Mouse (Mus musculus): ENCODE measurements at regions not wholly inside any gene's neighbourhood (a gene's known extent, or its start where the extent isn't known, plus 50 kb on each side); places are given as distances from the start of the nearest gene placed in this dataset.

DNA sequence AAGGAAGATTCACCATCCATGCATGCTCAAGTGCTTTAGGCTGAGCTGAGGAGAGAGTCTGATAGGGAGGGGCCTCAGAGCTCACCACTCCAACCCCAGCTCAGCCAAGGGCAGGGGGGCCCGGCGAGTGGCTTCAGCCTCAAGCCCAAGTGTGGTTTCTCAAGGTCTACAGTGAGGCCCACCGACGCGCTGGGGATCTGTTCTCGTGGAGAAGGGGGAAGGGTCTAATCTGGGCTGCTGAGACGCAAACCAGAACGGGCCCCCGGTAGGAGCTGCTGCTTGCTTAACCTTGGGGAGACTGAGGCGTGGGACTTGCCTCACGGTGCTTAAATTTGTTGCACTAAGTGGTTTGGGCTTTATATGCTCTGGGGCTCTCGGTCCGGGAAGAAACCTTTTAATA is 70.9 kb downstream of the Asb1 start:
- no peak for DNase-seq

DNA sequence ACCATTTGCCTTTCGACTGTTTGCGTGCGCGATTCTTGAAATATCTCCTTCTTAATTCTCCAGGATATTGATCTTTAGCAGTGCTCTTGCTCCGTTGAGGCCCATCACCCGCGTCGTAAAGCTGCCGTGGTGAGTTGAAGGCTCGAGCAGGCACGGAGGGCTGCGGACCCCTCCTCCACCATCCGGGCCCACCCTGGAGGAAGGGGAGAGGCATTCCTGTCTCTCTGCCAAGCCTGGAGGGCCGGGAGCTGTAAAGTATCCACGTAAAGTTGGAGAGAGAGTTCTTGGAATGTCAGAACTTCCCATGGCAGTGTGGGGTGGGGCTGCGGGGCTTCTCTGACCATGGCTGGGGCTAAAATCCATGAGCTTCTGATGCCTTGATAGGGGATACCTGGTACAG is 71.3 kb downstream of the Asb1 start:
- DNase-seq = no peak

GRCm38 (mm10) chr1:91612912-91613311 is 72.6 kb downstream of the Asb1 start:
- DNase-seq = no peak

- DNase-seq = no peak
Observed at GRCm38 (mm10) chr1:91615396-91615795, 75.1 kb downstream of the Asb1 start.

GRCm38 (mm10) chr1:91618527-91619135 is 78.3 kb downstream of the Asb1 start:
- DNase-seq = peak; percentile 50 to 73

DNA sequence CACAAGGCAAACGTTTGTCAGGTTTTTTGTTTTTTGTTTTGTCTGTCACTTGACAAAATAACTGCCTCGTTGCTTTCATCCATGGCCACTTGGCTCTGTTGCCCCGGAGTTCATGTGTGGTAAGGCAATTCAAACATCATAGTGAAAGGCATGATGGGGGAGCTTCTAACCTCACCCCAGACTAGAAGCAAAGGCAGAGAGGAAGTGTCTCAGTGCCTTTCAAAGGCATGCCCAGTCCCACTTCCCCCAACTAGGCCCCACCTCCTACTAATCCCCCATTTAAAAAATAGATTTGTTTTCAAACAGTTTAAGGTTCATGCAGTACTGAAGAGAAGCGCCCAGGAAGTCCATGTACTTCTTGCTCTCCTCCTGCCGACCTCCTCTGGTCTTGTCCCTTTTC is 80.8 kb downstream of the Asb1 start:
- DNase-seq = no peak

DNA sequence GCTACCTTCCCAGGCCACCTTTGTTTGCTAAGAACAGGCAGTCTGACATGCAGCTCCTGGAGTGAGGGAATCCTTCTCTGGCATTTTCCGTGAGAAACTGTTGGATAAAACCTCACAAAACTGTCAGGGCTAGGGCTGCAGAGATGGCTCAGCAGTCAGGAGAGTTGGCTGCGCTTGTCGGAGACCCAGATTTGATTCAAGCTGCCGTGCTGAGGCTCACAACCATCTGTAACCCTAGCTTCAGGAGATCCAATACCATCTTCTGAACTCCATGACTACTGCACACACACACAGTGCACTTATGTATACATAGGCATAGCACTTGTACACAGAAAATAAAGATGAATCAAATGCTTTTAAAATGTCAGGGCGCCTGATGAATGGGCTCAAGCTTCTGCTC is 82.5 kb downstream of the Asb1 start:
- DNase-seq = peak in 1 of 2 experiments; percentile 31

GRCm38 (mm10) chr1:91624028-91624427 is 83.7 kb downstream of the Asb1 start:
- DNase-seq = peak; percentile 33 to 41

DNA sequence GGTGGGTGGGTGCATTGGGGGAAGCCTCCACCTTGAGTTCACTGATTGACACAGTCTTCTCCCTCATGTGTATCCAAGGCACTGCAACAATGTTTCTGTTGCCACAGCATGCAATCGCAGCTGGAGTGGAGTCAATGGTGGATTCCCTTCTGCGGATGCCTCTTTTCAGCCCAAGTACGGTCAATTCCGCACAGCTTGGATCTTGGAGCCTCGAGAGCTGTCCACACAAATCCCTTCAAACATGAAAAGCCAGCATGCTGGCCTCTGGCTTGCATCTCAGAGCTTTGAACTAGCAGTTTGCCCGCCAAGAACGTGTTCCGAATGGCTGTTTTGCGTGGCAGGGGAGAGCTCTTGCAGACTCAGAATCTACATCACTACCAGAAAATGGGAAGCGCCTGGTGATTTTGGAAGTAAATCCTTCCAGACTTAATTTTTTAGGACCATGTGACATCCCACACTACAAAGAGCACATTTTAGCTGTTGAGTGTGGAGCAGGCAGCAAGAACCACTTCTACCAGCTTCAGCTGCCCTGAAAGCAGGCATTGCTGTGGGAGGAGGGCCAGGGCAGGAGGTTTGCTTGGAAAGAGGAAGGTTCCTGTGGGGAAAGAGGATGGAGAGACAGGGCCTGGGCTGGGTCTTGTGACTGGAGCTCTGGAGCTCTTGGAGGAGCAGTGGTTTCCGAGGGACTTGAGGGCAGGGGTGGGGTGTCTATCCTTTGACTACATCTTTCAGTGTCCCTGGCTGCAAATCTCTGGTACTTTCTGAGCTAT is 84.4 kb downstream of the Asb1 start:
- DNase-seq = peak; percentile 40 to 50

- no peak for DNase-seq
Observed at GRCm38 (mm10) chr1:91626090-91626489, 85.7 kb downstream of the Asb1 start.

DNA sequence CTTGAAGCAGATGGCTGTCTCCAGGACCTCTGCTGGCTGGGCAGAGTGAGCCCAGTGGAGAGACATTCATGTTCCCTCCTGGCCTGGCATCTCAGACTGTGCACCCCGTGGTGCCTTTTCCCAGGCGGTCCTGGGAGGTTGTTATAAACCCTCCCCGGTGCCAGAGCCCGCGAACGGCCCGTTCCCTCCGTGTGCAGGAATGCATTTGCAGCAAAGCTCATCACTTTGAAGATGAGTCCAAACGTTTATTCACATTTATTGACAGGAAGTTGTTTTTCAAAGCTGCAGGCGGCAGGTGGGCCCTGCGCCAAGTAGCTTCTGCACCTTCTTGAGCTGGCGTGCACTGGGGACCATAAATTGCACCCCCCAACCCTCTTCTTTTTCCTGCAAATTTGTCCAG is 89.9 kb downstream of the Asb1 start:
- DNase-seq = peak in 1 of 2 experiments; percentile 14

DNA sequence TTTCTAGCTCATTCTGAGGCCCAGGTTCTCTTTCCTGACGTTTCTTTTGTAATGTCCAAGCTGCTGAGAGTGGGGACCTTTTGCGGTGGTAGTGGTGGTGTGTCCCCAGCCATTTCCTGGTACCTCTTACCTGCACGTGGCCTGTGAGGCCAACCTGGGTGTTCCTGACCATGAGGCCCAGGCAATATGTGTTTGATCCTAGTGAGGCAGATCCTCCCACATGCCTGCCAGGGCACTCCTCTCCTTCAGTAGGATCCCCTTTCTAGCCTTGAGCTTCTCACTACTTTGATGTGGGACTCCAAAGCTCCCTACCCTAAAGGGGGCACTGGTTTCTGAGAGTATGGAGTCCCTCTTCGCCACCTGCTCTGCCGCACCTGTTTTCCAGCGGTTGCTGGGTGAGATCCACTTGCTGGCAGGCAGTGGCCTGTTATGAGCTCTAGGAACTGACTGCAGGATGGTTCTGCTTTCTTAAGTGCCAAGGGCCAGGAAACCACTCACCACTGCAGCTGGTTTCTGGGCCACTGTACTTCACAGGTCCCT is 90.6 kb downstream of the Asb1 start:
- no peak for DNase-seq

DNA sequence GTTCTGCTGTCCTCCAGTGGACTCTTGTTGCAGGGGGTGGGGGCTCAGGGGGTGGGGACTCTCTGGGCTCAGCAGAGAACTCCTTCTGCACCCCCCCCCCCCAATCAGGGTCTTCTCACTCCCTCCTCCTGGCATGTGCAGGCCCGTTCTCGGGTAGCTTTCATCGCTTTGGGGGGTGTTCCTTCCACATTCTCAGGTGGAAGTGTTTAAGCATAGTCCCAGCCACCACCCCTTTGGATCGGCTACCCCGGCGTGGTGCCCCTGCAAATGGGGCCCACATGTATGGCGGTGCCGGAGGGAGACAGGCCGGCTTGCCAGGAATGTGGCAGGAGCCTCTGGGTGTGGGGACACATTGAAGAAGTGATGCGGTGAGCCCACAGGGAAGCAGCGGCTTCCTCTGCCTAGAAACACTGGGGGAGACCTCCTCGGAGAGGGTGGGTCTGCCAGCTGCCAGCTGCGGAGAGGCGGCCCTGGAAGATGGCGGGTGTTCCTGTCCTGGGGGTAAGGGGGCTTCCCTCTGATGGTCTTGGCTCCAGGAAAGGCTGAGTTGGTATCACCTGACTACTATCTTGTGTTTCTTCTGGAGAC is 92.7 kb downstream of the Asb1 start:
- DNase-seq = no peak

DNA sequence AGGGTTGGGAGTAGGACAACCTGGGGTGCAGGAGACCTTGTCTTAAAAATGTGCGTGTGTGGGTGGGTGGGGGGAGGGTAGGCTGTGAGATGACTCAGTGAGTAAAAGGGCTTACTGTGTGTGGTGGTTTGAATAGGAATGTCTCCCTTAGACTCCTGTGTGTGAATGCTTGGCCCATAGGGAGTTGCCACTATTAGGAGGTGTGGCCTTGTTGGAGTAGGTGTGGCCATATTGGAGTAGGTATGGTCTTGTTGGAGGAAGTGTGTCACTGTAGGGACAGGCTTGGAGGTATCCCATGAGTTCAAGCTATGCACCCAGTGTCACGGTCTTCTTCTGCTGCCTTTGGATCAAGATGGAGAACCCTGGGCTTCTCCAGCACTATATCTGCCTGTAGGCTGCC is 96.2 kb downstream of the Asb1 start:
- DNase-seq = no peak

DNA sequence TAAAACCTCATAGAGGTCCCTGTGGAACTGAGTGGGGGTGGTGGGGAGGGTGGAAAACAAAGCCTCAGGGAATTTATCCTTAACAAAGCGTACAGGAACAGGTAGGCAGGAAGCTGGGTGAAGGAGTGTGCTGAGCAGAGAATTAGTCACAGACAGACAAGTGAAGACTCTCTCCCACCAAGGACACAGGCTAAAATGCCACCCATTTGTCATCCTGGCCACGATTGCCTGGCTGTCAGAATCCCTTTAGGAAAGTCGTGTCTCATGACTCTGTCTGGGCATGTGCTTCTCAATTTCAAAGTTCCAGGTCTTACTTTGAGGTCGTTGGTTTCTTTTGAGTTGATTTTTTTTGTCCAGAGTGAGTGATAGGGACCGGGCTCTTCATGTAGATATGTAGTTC is 100.2 kb downstream of the Asb1 start:
- no peak for DNase-seq

GRCm38 (mm10) chr1:91658991-91659441 is 118.7 kb downstream of the Asb1 start:
- no peak for DNase-seq

DNA sequence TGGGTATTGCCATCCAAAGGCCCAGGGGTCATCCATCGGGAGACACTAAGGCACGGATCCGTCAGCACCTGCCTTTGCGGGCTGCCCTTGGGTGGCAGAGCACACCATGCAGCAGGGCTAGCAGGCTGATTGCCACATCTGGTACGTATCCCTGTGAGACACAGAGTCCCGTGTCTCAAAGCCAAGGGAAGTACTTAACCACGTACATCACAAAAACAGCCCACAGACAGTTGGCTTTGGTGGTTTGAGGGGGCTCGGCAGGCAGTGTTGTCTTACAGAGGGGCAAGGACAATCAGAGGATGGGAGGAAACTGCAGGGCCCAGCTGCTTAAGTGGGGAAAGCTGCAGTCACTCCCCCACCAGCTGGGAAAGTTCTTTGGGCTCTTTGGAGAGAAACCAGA is 119.1 kb downstream of the Asb1 start:
- no peak for DNase-seq

GRCm38 (mm10) chr1:91663289-91663688 is 122.9 kb downstream of the Asb1 start:
- DNase-seq = no peak

DNA sequence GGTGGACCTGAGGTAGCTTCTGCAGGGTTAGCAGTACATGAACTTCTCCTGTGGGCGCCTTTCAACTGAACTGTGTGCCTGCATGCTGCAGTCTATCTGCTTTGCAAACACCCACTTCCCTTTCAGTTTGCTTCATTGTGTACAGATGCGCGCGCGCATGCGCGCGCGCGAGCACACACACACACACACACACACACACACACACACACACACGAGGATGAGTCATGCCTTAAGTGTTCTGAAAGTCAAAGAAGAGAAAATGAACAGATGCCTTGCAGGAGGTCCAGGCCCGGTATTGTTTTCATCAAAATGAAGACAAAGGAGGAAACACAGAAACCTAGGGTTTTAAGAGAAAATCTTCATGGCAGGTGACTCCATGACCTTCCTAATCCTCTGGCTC is 124.3 kb downstream of the Asb1 start:
- no peak for DNase-seq

GRCm38 (mm10) chr1:91668530-91668929 is 128.2 kb downstream of the Asb1 start:
- no peak for DNase-seq

DNA sequence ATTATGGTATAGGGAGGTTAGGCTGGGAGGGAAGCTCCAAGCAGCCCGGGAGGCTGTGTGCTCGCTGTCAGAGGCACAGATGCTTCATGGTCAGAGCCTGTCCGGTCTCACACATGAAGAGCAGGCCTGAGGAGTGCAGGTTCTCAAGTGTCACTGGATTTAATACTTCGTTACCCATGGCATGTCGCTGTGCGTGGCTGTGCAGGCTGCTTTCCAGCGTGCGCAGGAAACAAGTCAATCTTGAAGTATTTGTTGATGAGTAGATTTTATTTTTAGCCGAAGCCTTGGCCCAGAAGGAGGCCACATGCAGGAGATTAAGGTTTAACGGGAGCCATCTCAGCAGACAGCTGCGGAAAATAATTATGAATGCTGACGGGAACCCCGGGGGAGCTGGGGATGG is 130.3 kb upstream of the Twist2 start:
- no peak for DNase-seq

DNA sequence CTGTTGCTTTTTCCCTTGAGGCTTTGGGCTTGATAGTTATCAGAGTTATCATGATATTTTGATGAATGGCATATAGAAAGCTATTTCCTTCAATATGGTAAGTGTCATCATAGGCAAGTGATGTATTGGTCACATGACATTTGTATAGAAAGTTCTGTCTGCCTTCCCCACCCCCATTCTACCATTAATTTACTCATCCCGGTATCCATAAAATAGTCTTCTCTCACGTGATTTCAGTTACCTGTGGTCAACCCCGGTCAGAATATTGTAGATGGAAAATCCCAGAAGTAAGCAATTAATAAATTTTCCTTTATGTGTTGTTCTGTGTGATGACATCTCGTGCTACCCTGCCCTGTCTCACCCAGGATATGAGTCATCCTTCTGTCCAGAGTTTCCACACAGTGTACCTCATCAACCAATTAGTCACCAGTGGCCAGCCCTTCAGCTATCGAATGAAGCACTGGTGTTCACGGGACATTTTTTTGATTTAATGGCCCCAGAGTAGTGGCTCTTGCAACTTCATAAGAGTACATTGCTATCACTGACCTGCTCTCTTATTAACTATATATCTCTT is 127.1 kb upstream of the Twist2 start:
- no peak for DNase-seq

DNA sequence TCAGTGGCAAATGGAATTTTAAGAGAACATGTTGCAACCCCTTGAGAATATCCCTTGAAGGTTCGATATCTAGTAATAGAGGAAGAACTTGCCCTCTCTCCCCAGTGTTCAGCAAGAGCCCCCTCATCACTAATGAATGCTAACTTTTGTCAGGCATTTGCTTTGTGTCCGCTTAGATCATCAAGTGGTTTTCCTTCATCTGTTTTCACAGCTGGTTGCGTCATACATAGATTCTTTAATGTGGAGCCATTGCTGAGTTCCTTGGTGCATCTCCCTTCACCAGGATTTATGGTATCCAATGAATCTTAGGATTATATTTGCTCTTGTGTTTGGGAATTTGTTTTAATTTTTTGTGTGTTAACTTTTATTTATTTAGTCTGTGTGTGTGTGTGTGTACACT is 124.2 kb upstream of the Twist2 start:
- no peak for DNase-seq

DNA sequence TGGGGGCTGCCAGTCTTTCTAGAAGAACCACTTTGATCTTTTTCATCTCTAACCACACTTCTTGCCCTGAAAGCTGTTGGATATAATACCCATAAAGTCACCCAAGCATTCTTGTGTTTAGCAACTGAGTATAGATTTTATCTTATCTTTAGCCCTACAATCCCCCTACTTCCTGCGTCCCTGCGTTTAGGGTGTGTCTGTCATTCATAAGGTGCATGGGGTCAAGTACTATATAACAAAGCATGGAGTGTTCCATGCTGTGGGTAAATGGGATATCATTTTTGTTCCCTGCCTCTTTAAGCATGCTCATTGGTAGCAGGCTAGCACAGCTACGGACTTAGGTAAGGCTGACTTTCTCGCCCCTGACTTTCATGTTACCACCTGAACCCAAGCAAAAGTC is 122.5 kb upstream of the Twist2 start:
- no peak for DNase-seq

Data from cerebellum, postnatal 14 days (tissue).